Mouse (Mus musculus): ENCODE data around the gene Itpa. TPM values are rescaled to one million over a fixed set of nuclear protein-coding genes. Genes with fewer than 3 reads are reported as not detected.
A peak's percentile ranks its signal among the peaks of the same experiment; 100 is the strongest.

Itpa gene
- total and polyA plus RNA-seq, 3 experiments: 102 to 137 TPM; not detected in 1

DNA sequence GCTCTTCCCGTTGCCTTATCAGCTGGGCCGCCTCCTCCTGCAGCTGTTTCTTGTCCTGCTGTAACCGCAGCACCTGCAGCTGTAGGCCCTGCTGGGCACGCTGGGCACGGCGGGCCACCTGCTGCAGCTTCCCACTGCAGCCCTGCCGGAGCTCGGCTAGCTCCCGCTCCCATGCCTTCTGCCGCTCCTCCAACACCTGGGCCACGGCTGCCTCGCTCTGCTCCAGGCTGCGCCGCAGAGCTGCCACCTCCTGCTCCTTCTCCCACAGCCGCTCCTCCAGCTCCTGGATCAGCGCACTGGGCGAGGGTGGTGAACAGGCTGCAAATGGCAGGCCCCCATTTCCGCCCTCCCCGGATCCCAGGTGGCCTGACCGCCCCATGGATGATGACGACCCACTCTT lies 31.6 kb upstream of the Itpa start:
- no peaks in the 10 kb centered on the region for H3K9me3 ChIP-seq (replicated peaks; ENCODE audit: insufficient read depth, low read length)
- no peak overlapping the region for H3K4me3 ChIP-seq (ENCODE audit: control insufficient read depth in 1 of 2, insufficient read depth in 1 of 2, low read depth in 2 of 2, low read length in 2 of 2)
- peak; percentile 73 for TF ChIP-seq TCF12 (IDR thresholded peaks at IDR 0.05; ENCODE audit: low read depth, low read length)
- TF ChIP-seq GABPA (IDR thresholded peaks at IDR 0.05; ENCODE audit: low read depth, low read length): no peak
- 0 out of 4 replicates have a peak, but pooled peaks of 1 of the 2 experiments have one; percentile 13 for TF ChIP-seq EP300 (IDR thresholded peaks at IDR 0.05; ENCODE audit: low read depth in 1 of 2, low read length in 2 of 2)
- no peak for TF ChIP-seq BHLHE40 (IDR thresholded peaks at IDR 0.05; ENCODE audit: borderline replicate concordance, low read depth, low read length)
- TF ChIP-seq ETS1 (IDR thresholded peaks at IDR 0.05; ENCODE audit: low read depth, low read length): peak; percentile 42
- no peak overlapping the region for H3K9ac ChIP-seq (ENCODE audit: control insufficient read depth, low read depth, low read length, poor library complexity, severe bottlenecking)
- peaks cover 0 to 1% of the 10 kb centered on the region in 2 experiments; a peak in 1 of 4 replicates for H3K36me3 ChIP-seq (ENCODE audit: control insufficient read depth in 1 of 2, insufficient read depth in 2 of 2, low read length in 2 of 2)
- H3K27me3 ChIP-seq (ENCODE audit: control insufficient read depth in 1 of 2, insufficient read depth in 2 of 2, low read length in 2 of 2): no peaks in the 10 kb centered on the region
- peak; percentile 18 for DNase-seq (ENCODE audit: low read depth, low spot score)
- no peaks in the 10 kb centered on the region for H3K79me2 ChIP-seq (ENCODE audit: control insufficient read depth, insufficient read depth, low read length, poor library complexity)
- H3K27ac ChIP-seq (ENCODE audit: control insufficient read depth, low read depth, low read length): no peak overlapping the region
- H3K4me1 ChIP-seq (ENCODE audit: control insufficient read depth in 1 of 2, insufficient read depth in 2 of 2, low read length in 2 of 2): peaks cover 0 to 5% of the 10 kb centered on the region in 2 experiments; a peak in 2 of 4 replicates

DNA sequence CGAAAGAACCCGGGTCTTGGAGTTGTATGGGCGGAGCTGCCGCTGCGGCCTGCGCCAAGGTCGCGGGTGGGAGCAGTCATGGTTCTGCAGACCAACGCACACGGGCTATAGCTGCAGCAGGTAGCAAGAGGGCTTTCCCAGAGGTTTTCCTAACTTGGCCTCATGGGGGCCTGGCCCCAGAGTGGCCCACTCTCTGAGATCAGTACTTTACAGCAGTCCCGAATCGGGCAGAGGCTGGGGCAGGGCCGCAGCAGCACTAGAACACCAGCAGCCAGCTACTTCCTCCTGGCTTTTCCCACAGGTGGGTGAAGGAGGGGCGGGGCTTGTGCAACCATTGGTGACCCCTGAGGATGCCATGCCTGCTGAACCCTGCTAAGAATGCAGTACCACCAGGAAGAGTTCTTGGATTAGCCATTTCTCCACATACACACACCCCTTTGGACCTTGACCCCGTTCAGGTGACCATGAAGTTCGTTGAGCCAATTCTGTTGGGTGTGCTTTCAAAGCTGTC lies 29.3 kb upstream of the Itpa start:
- Histone ChIP-seq H3K9me3 (replicated peaks; ENCODE audit: insufficient read depth, low read length) (no peaks in the 10 kb centered on the region), H3K36me3 (ENCODE audit: control insufficient read depth in 1 of 2, insufficient read depth in 2 of 2, low read length in 2 of 2) (peaks cover 0 to 2% of the 10 kb centered on the region in 2 experiments; a peak in 2 of 4 replicates), H3K27ac (ENCODE audit: control insufficient read depth, low read depth, low read length) (no peak overlapping the region), H3K79me2 (ENCODE audit: control insufficient read depth, insufficient read depth, low read length, poor library complexity) (no peaks in the 10 kb centered on the region), H3K4me3 (ENCODE audit: control insufficient read depth in 1 of 2, insufficient read depth in 1 of 2, low read depth in 2 of 2, low read length in 2 of 2) (no peak overlapping the region), H3K9ac (ENCODE audit: control insufficient read depth, low read depth, low read length, poor library complexity, severe bottlenecking) (no peak overlapping the region), H3K4me1 (ENCODE audit: control insufficient read depth in 1 of 2, insufficient read depth in 2 of 2, low read length in 2 of 2) (peaks cover 0 to 3% of the 10 kb centered on the region in 2 experiments; a peak in 3 of 4 replicates), H3K27me3 (ENCODE audit: control insufficient read depth in 1 of 2, insufficient read depth in 2 of 2, low read length in 2 of 2) (no peaks in the 10 kb centered on the region)
- TF ChIP-seq USF2 (IDR thresholded peaks at IDR 0.05; ENCODE audit: borderline replicate concordance in 1 of 2, insufficient read depth in 1 of 2, low read depth in 1 of 2, low read length in 2 of 2) (no peak), KAT2A (conservative IDR thresholded peaks at IDR 0.05; ENCODE audit: low read depth, low read length) (no peak), POLR2A (IDR thresholded peaks at IDR 0.05; ENCODE audit: control insufficient read depth in 1 of 2, insufficient read depth in 1 of 2, low read depth in 1 of 2, low read length in 2 of 2, poor library complexity in 1 of 2) (no peak), RCOR1 (IDR thresholded peaks at IDR 0.05; ENCODE audit: low read depth, low read length) (no peak), EP300 (IDR thresholded peaks at IDR 0.05; ENCODE audit: low read depth in 1 of 2, low read length in 2 of 2) (no peak), CHD2 (IDR thresholded peaks at IDR 0.05; ENCODE audit: low read length) (no peak), MEF2A (IDR thresholded peaks at IDR 0.05; ENCODE audit: extremely low read depth, insufficient replicate concordance, low read depth, low read length, poor library complexity, severe bottlenecking) (no peak), BHLHE40 (IDR thresholded peaks at IDR 0.05; ENCODE audit: borderline replicate concordance, low read depth, low read length) (no peak), SMC3 (IDR thresholded peaks at IDR 0.05; ENCODE audit: low read depth, low read length) (no peak), POLR2AphosphoS5 (IDR thresholded peaks at IDR 0.05; ENCODE audit: borderline replicate concordance, low read depth, low read length) (no peak), USF1 (IDR thresholded peaks at IDR 0.05; ENCODE audit: low read depth, low read length) (no peak), GABPA (IDR thresholded peaks at IDR 0.05; ENCODE audit: low read depth, low read length) (no peak), ELF1 (IDR thresholded peaks at IDR 0.05; ENCODE audit: low read depth, low read length) (no peak), GATA1 (IDR thresholded peaks at IDR 0.05; ENCODE audit: low read depth, low read length) (no peak), MYB (IDR thresholded peaks at IDR 0.05; ENCODE audit: low read depth, low read length) (no peak), MYC (IDR thresholded peaks at IDR 0.05; ENCODE audit: low read depth, low read length) (no peak), ZKSCAN1 (IDR thresholded peaks at IDR 0.05; ENCODE audit: low read depth, low read length) (no peak), ZC3H11A (IDR thresholded peaks at IDR 0.05; ENCODE audit: low read depth, low read length) (no peak)
- DNase-seq (ENCODE audit: low read depth, low spot score): no peak
